Mouse (Mus musculus) kidney, embryonic 14.5 days (tissue): ENCODE results near the gene Cdkal1. TPM values are rescaled to one million over a fixed set of nuclear protein-coding genes. Genes with fewer than 3 reads are reported as not detected.

Source experiments
- ATAC-seq: fragments of 200-750 bp; cut with Nextera tagmentation; 2 replicates; pipeline ENCODE4 v1.8.0; 2017; ENCODE audit warnings: moderate number of reproducible peaks, mild to moderate bottlenecking, moderate TSS enrichment, moderate library complexity; ENCODE audit not compliant: low FRiP score, low TSS enrichment
- H3K27ac ChIP-seq: fragments of 300-500 bp; sonication (generic); 2 replicates; pipeline ENCODE4 v1.5.1; 2014; ENCODE audit warnings: low read depth, mild to moderate bottlenecking, low read length, moderate library complexity, mixed read lengths
- H3K27me3 ChIP-seq: fragments of 300-500 bp; sonication (generic); 2 replicates; pipeline ENCODE4 v1.6.1; 2014; ENCODE audit warnings: mild to moderate bottlenecking, low read length; ENCODE audit not compliant: control insufficient read depth, insufficient read depth
- H3K36me3 ChIP-seq: fragments of 300-500 bp; sonication (generic); 2 replicates; pipeline ENCODE4 v1.6.1; 2014; ENCODE audit warnings: low read length, mixed read lengths; ENCODE audit not compliant: control insufficient read depth, insufficient read depth
- H3K4me1 ChIP-seq: fragments of 300-500 bp; sonication (generic); 2 replicates; pipeline ENCODE4 v1.6.1; 2014; ENCODE audit warnings: low read length, mixed read lengths; ENCODE audit not compliant: control insufficient read depth, insufficient read depth
- H3K4me2 ChIP-seq: fragments of 300-500 bp; sonication (generic); replicated peaks from 2 replicates; pipeline ENCODE4 v1.6.1; 2014; ENCODE audit warnings: low read depth, mild to moderate bottlenecking, low read length
- H3K4me3 ChIP-seq: fragments of 300-500 bp; sonication (generic); 2 replicates; pipeline ENCODE4 v1.5.1; 2014; ENCODE audit warnings: mild to moderate bottlenecking, low read length
- H3K9ac ChIP-seq: fragments of 300-500 bp; sonication (generic); 2 replicates; pipeline ENCODE4 v1.6.1; 2014; ENCODE audit warnings: low read depth, mild to moderate bottlenecking, low read length, moderate library complexity
- H3K9me3 ChIP-seq: fragments of 300-500 bp; sonication (generic); 2 replicates; pipeline ENCODE4 v1.6.1; 2016; ENCODE audit warnings: low read length; ENCODE audit not compliant: control insufficient read depth
- WGBS: fragments of 180-500 bp; shearing (Covaris S2); extraction: QIAGEN DNeasy Blood & Tissue Kit; methylation state at CpG from one replicate; pipeline ENCODE4 v1.1.7; 2014; 5-methylcytosine and 5-hydroxymethylcytosine counted together
- polyA plus RNA-seq: library from polyadenylated mRNA; unstranded; fragments of >200 nt; fragmentation: Nextera tagmentation; extraction: Ambion mirVana; gene quantifications from 2 replicates; pipeline ENCODE4 v1.2.1, GENCODE M21; 2014

Gene Cdkal1
- polyA plus RNA-seq, 1 experiment from 2014 or later, result 35.9 TPM

DNA sequence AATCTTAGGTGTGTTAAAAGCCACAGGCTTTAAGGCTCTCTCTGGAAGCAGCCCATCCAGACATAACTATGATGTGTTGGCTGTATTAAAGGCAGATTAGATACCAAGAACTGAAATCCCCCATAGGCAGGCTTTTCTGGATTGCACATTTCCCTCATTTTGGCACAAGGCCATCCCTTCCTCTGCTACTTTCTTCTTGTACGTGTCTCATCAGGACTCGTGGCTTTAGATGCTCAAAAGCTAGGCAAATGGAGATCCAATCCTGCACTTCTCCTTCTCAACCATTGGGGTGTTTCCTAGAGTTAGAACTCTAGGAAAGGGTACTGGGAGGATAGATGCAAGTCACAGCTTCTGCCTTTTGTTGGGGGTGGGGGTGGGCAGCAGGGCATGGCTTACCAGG lies 535.1 kb downstream of the Cdkal1 start:
- Histone ChIP-seq H3K9me3 (no peaks in the 10 kb centered on the region), H3K4me1 (no peaks in the 10 kb centered on the region), H3K9ac (no peak overlapping the region), H3K4me2 (no peak overlapping the region), H3K4me3 (no peak overlapping the region), H3K27ac (no peak overlapping the region), H3K27me3 (no peaks in the 10 kb centered on the region), H3K36me3 (no peaks in the 10 kb centered on the region)
- no peak for ATAC-seq
- WGBS, result 68% methylated on average over 2 of the region's 2 CpGs

DNA sequence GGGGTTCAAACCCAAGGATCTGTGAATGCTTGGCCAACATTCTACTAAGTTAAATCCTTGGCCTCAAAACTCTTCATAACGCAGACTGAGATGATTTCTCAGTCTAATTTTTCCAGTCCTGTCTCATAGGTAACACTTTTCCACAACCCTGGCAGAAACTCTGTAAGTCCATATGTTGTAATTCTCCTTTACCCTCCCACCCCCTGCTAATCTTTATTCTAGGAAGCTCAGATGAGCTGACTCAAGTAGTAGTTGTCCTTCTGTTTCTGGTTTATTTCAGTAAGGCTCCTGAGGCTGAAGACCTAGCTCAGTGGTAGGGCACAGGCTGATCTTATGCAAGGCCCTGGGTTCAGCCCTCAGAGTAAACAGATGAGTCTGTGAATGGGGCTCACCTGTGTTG lies 537.8 kb downstream of the Cdkal1 start:
- no peak overlapping the region for H3K4me2 ChIP-seq
- no peak overlapping the region for H3K4me3 ChIP-seq
- H3K9me3 ChIP-seq, result no peaks in the 10 kb centered on the region
- WGBS, result 97% methylated on average over 1 of the region's 1 CpGs
- ATAC-seq, result no peak
- no peaks in the 10 kb centered on the region for H3K36me3 ChIP-seq
- H3K9ac ChIP-seq, result no peak overlapping the region
- H3K27ac ChIP-seq, result no peak overlapping the region
- no peaks in the 10 kb centered on the region for H3K27me3 ChIP-seq
- H3K4me1 ChIP-seq, result no peaks in the 10 kb centered on the region

DNA sequence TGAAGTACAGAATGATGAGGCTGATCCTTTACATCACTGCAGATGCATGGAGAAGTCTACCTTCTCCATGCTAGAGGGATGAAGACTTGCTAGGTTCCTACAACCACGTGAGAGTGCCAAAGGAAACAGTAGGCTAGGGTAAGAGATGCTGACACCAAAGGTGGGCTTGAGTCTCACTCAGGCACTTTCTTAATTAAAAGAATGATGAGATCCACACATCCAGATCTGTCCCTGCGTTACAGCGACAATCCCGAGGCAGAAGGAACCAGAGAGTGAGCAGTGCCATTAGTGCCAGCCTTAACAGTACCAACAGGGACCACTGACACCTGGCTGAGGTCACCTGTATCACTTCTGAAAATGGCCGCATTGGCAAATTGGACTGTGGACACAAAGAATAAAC lies 539.2 kb downstream of the Cdkal1 start:
- 94% methylated on average over 5 of the region's 5 CpGs for WGBS
- no peak for ATAC-seq
- Histone ChIP-seq H3K4me1 (no peaks in the 10 kb centered on the region), H3K4me2 (no peak overlapping the region), H3K27ac (no peak overlapping the region), H3K9ac (no peak overlapping the region), H3K27me3 (no peaks in the 10 kb centered on the region), H3K4me3 (no peak overlapping the region), H3K9me3 (no peaks in the 10 kb centered on the region), H3K36me3 (no peaks in the 10 kb centered on the region)

GRCm38 (mm10) chr13:29312026-29312425 lies 543.4 kb downstream of the Cdkal1 start:
- Histone ChIP-seq H3K4me2 (no peak overlapping the region), H3K27me3 (no peaks in the 10 kb centered on the region), H3K27ac (no peak overlapping the region), H3K4me1 (no peaks in the 10 kb centered on the region), H3K9ac (no peak overlapping the region), H3K36me3 (no peaks in the 10 kb centered on the region), H3K9me3 (no peaks in the 10 kb centered on the region), H3K4me3 (no peak overlapping the region)
- WGBS, result 81% methylated on average over 2 of the region's 2 CpGs
- no peak for ATAC-seq

DNA sequence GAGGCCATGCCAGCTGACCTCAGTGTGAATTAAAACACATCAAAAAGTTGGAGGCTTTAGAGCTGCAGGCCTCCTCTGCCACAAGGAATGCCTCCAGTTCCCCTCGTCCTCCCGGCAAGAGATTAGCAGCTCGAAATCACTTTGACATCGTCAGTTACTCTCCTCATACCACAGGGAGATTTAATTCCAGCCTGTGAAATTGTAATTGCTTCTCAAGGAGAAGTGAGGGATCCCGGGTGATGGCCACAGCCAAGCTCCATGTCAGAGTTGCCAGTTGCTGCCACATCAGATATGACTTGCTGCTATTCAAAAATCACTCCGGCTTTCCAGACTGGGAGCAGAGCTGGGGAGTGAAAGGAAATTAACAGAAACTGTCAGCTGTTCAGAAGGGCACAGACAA lies 548.1 kb downstream of the Cdkal1 start:
- no peak overlapping the region for H3K9ac ChIP-seq
- 43% methylated on average over 6 of the region's 6 CpGs for WGBS

DNA sequence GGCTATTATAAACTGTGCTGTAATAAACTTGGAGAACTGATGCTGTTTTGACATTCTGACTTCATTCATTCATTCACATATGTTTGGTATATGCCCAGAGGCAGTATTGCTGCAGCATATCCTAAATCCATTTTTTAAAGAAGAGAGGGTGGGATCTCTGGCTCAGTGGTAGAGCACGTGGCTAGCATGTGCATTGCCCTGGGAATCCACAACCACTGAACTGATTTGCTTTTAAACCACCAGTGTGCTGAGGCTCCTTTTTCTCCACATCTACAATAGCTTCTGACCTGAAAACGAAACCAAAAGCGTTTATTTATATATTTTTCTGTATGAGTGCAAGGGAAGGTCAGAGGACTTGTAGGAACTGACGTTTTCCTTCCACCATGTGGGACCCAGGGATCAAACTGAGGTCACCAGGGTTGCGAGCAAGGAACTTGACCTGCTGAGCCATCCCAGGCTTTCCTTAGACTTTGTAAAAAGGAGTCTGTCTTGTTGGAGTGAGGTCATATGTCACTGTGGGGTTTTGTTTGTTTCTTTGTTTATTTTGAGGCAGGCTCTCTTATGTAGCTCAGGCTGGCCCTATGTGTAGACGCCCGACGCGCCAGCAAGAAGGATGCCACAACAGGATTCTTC lies 562.8 kb downstream of the Cdkal1 start:
- WGBS, result 79% methylated on average over 9 of the region's 9 CpGs
- Histone ChIP-seq H3K4me3 (no peak overlapping the region), H3K4me2 (no peak overlapping the region), H3K36me3 (no peaks in the 10 kb centered on the region), H3K9me3 (no peaks in the 10 kb centered on the region), H3K27ac (no peak overlapping the region), H3K9ac (no peak overlapping the region), H3K4me1 (no peaks in the 10 kb centered on the region), H3K27me3 (no peaks in the 10 kb centered on the region)
- no peak for ATAC-seq

More for the DNA sequence above, 548.1 kb downstream of the Cdkal1 start:
- no peaks in the 10 kb centered on the region for H3K36me3 ChIP-seq
- no peaks in the 10 kb centered on the region for H3K4me1 ChIP-seq
- H3K27me3 ChIP-seq, result no peaks in the 10 kb centered on the region
- no peaks in the 10 kb centered on the region for H3K9me3 ChIP-seq
- no peak overlapping the region for H3K27ac ChIP-seq
- no peak overlapping the region for H3K4me3 ChIP-seq
- ATAC-seq, result no peak
- H3K4me2 ChIP-seq, result no peak overlapping the region

DNA sequence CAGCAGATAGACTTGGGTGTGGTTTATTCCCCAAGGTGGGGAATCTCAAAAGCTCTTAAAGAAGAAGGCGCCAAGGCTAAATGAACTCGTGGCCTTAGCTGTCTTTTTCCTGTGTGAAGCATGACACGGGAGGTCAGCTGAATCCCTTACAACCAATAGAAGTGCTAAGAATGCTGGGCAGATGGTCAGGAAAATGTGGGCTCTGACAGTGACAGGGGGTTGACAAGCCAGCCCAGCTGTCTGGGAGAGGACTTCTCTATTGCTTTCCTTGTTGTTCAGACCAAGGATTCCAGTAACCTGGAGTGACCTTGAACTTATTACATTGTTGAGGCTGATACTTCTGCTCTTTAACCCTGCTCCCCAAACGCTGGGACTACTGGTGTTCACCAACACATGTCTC lies 564.9 kb downstream of the Cdkal1 start:
- Histone ChIP-seq H3K36me3 (no peaks in the 10 kb centered on the region), H3K9ac (no peak overlapping the region), H3K27ac (no peak overlapping the region), H3K4me3 (no peak overlapping the region), H3K4me2 (no peak overlapping the region), H3K9me3 (no peaks in the 10 kb centered on the region), H3K27me3 (no peaks in the 10 kb centered on the region), H3K4me1 (0 out of 2 replicates have a peak, but pooled peaks cover under 1% of the 10 kb centered on the region)
- 58% methylated on average over 4 of the region's 4 CpGs for WGBS
- no peak for ATAC-seq

DNA sequence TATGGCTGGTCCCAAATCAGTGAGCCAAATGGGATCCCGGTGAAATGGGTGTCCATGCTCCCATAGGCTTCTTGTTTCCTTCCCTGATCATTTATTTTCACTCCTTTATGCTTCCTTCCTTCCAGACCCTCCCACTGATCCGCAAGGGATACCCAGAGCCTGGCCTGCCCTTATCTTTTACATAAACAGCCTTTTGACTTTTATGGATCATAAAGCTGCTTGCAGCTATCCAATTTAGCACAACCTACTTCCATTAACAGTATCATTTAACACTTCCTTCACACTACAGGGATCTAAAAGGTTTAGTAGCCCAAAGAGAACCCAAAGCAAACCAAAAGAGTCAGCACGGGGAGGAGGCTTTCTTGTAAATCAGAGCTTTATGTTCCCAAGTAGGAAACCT lies 570.4 kb downstream of the Cdkal1 start:
- H3K4me1 ChIP-seq, result 0 out of 2 replicates have a peak, but pooled peaks cover 4% of the 10 kb centered on the region
- peak; percentile 92 for ATAC-seq
- no peak overlapping the region for H3K27ac ChIP-seq
- H3K4me2 ChIP-seq, result no peak overlapping the region
- 11% methylated on average over 3 of the region's 3 CpGs for WGBS
- H3K9me3 ChIP-seq, result no peaks in the 10 kb centered on the region
- H3K4me3 ChIP-seq, result no peak overlapping the region
- H3K27me3 ChIP-seq, result no peaks in the 10 kb centered on the region
- H3K9ac ChIP-seq, result no peak overlapping the region
- H3K36me3 ChIP-seq, result no peaks in the 10 kb centered on the region

GRCm38 (mm10) chr13:29281556-29281955 lies 573.9 kb downstream of the Cdkal1 start:
- Histone ChIP-seq H3K27ac (no peak overlapping the region), H3K9ac (no peak overlapping the region), H3K9me3 (no peaks in the 10 kb centered on the region), H3K36me3 (no peaks in the 10 kb centered on the region), H3K4me1 (0 out of 2 replicates have a peak, but pooled peaks cover 4% of the 10 kb centered on the region), H3K4me3 (no peak overlapping the region), H3K4me2 (no peak overlapping the region), H3K27me3 (no peaks in the 10 kb centered on the region)
- no peak for ATAC-seq
- 51% methylated on average over 6 of the region's 6 CpGs for WGBS
